Mouse (Mus musculus) adrenal gland, postnatal 25 days (tissue): ENCODE data around the gene Kcnk6. TPM values are rescaled to one million over a fixed set of nuclear protein-coding genes. Genes with fewer than 3 reads are reported as not detected.

Source experiments
- DNase-seq: peaks from one replicate; pipeline ENCODE4 v3.0.0; 2021; ENCODE audit warnings: mixed read lengths
- long read RNA-seq: library from polyadenylated mRNA; stranded (forward); transcript quantifications from one replicate; pipeline ENCODE4 v2.0.0, GENCODE M21; 2021
- total RNA-seq: library from RNA; stranded (reverse); gene quantifications from 2 replicates; pipeline ENCODE4 v1.2.3, GENCODE M21; 2021

Kcnk6 gene
- 1.1 and 1.6 TPM in 2 replicates for total RNA-seq
- long read RNA-seq, full-length matches to known transcripts, result 1 of 1 reads
- long read RNA-seq, partial matches to known transcripts, result 0 of 1 reads
- long read RNA-seq, other reads (novel, unspliced or antisense), result 0 of 1 reads

DNA sequence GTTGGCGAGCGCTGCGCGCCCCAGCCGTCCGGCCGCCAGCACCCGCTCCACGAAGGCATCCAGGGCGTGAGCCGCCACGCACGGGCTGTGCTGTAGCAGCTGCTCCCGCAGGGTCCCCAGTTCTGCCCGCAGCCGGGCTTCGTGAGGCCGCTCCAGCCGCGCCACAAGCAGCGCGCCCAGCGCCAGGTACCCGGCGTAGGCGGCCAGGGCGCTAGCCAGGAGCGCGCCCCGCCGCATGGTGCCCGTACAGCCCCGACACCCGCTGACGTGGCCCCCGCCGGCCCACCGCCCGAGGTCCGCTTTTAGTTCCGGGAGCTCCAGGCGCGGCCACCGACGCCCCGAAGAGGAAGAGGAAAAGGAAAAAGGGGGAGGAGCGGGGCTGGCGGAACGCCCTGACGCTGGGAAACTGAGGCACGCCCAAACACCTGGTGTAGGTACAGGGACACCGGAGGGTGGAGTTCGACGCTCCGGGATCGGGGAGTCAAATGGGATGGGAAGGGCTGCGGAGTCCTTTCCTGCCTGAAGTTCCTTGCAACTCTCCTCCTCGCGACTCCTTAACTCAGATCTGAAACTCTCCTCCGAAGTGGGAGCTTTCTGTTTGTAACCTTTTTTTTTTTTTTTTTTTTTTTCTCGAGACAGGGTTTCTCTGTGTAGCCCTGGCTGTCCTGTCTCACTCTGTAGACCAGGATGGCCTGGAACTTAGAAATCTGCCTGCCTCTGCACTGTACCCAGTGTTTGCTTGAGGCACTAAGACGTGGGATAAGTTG, at the start of gene Kcnk6:
Gene Kcnk6 (minus strand): TSS at position 269 of the 767 bp plus-strand sequence.
- DNase-seq, result peak; percentile 28

DNA sequence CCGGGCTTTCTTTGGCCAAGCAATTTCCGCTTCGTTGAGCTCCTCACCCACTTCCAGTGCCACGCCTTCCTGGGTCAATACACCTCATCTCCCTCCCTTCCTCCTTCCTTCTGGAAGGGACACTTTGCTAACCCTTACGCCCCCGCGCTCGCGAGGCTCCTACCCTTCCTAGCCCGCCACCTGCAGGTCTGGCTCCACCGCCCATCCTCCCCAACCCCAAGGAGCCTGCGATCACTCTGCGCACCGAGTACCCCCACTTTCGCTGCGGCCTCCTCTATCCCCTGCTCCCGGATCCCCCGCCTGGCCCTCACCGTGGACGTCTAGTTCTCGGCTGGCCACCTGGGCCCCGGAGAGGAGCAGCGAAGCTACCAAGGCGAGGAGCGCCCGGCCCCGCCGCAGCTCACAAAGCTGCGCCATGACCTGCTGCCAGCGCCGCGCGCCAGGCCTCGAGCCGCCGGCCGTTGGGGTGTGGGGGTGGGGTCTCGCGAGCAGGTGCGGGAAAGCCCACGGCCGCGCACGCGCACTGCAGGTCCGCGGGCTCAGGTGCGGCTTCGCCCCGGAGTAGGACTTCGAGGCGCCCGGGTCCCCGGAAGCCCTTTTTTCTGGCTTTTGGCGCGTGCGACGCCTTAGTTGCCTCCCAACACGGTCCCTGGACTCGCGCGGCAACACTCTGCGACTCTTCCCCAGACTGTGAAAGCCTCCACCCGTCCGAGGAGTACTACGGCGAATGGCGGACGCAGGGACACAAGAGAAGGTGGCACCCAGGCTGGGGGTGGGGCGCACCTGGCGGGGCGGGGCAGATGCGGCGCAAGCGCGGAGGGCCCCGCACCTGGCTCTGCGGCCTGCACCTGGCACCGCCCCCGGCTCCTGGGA, 49.1 kb upstream of the Kcnk6 start, which contains the start of gene Spint2:
Gene Spint2 (minus strand): TSS at position 712 of the 873 bp plus-strand sequence.
- peak; percentile 75 for DNase-seq

DNA sequence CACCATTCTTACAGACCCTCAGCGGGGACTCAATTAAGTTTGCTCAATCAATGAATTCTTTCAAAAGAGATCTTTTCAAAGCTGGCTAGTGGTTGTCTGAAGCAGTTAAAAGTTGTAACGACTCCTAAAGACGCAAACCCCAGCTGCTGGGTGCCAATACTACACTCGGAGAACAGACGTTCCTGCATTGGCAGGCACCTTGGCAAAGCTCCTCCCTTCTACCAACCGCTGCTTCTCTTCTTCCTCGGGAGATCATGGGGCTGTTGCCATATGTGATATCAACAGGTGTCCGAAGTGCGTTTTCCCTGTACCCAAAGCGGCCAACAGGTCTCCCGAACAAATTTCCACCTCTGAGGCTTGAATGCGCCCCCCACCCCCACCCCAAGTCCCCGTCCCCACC, 48.5 kb upstream of the Kcnk6 start:
- no peak for DNase-seq

DNA sequence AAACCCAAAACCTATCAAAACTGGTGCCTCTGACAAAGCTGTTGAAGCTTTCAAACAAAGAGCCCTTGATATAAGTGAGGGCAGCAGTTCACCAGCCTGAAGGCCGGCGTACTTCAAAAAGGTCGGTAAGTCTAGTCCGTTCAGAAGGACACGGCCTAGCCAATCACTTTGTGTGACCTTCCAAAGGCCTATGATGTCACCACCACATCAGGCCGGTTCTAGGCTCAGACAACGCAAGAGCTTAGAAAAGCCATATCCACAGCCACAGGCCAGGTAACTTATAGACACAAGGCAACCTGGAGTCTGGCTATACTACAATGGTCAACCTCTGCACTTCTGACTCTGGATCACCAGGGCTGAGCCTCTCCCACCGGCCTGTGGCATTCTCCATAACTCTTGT, 47.6 kb upstream of the Kcnk6 start:
- no peak for DNase-seq

GRCm38 (mm10) chr7:29279261-29279660, 46.9 kb upstream of the Kcnk6 start:
- DNase-seq, result no peak

DNA sequence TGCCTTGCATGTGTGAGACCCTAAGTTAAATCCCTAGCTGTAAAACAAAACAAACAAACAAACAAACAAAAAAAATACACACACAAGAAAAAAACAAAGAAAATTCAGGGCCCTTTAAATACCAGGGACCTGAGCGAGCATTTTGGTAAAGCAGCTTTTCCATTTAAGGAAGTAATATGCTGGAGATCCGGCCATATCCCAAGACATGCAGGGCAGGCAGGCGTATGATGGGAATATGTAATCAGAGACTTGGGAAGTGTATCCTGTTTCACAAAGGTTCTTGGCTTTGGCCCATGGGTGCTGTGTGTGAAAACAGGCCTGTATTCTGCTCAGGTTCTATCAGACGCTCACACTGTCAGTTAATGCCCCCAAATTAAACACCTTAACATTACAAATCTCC, 45.2 kb upstream of the Kcnk6 start:
- no peak for DNase-seq

GRCm38 (mm10) chr7:29276715-29277114, 44.4 kb upstream of the Kcnk6 start:
- no peak for DNase-seq

DNA sequence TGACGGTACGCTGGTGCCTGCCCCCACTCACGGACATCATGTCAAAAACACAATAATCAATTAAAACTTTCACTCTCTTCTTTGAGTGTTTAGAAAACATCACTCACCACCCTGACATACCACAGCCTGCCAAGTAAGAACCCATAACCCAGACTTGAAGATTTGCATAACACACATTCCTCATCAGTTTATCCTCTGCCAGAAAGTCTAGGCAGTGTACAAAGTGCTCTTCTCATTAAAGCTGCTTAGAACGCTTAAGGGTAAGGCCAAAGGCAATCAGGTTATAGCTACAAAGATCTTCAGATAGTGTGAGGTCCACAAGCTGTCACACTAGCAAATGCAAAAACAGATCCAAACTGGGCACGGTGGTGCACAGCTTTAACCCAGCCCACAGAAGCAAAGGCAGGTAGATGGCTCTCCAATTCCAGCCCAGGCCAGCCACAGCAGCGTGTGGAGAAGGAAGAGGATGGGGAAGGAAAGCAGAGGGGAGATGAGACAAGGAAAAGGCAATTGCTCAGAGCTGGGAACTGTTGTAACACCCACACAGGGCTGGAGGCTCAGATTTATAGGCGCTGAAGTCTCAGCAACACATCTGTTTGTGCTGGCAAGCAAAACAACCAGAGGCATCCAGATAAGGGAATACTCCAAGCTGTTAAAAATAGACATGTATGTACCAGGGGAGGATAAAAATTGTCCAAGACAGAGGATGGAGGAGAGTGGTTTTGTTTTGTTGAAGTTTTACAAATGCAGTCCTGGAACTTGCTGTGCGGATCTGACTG, 39.6 kb upstream of the Kcnk6 start:
- no peak for DNase-seq

DNA sequence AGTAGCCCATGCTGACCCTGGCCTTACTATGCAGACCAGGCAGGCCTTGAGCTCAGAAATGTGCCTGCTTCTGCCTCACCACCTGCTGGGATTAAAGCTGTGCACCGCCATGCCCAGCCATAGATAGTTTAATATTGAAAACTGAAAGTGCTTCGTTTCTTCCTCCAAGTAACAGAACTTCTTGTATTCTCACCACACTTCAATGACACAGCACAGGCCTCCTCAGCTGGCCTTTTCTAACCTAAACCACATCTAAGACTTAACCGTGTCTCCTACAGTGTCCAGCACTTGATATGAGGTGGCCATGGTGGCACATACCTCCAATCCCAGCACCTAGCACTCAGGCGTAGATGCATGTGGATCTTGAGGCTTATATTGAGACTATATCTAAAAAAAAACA, 38.1 kb upstream of the Kcnk6 start:
- no peak for DNase-seq

DNA sequence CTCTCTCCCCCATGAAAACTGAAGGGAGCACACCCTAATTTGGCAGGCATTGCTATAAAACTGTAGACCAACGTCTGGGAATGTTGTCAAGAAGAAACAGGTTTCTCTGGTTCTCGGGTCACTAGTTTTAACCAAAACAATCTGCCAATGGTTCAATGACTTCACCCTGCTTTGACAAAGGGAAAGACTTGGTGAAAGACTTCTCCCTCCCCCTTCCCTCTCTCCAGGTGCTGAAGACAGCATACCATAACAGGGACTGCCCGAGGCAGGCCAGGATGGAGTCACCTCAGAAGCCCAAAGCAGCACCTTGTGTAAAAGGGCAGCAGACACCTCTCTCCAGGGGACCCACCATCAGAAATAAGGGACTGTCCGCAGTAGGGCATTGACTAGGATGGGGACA, 34.6 kb upstream of the Kcnk6 start:
- DNase-seq, result no peak

GRCm38 (mm10) chr7:29265636-29266035, 33.3 kb upstream of the Kcnk6 start:
- no peak for DNase-seq

DNA sequence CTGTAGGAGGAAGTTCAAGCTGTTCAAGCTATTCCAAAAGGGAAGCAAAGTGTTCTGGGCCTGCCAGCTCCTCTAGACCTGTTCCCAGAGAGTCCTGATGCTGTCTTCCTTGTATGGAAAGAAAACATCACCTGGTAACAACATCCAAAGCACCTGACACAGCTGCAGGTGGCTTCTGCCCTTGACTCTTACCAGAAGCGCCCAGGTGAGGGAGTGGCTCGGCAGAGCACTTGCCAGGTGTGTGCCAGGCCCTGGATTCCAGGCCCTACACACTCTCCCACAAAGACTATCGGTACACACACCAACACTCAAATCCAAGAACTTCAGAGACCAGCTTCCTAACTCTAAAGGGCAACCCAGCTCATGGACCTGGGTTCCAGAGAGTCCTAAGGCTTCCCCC, 31.5 kb upstream of the Kcnk6 start:
- no peak for DNase-seq

DNA sequence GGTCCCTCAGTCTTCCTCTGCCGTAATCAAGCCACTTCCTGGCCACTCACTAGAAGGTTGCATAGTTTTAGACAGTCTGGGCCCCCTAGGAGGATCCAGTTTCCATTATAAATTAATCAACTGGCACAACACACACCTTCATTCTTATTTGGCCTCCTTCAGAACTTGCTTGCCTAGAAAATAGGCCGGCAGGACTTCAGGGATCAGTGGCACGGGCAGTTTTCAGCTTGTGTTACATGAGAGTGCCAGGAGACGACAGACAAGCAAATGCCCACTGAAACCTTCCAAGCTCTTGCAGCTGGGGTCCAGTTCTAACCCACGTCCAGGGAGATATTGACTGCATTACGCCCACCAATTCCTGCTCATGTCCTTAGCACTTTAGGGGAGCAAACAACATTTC, 29.8 kb upstream of the Kcnk6 start:
- no peak for DNase-seq

GRCm38 (mm10) chr7:29259781-29260730, 27.7 kb upstream of the Kcnk6 start:
- no peak for DNase-seq

DNA sequence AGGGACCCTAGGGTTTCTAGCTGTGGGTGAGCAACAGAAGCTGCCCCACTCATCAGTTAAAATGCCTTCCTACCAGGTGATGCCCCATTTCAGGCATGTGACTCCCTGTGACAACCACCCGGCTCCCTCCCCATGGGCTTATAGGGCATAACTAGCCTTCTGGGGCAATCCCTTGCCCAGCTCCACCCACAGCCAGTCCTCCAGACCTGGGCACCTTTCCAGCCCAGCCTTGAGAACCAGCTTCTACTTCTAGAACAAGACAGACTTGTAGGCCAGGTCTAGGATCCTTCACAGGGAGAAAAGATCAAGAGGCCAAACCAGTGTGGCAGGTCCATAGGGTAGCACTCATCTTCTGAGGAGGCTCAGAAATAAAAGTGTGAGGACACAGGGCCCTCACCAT, 25.1 kb upstream of the Kcnk6 start:
- DNase-seq, result peak; percentile 22

GRCm38 (mm10) chr7:29255875-29256274, 23.6 kb upstream of the Kcnk6 start:
- no peak for DNase-seq

GRCm38 (mm10) chr7:29253842-29254241, 21.5 kb upstream of the Kcnk6 start:
- no peak for DNase-seq

- DNase-seq, result no peak
Observed at GRCm38 (mm10) chr7:29251166-29251565, 18.9 kb upstream of the Kcnk6 start.

DNA sequence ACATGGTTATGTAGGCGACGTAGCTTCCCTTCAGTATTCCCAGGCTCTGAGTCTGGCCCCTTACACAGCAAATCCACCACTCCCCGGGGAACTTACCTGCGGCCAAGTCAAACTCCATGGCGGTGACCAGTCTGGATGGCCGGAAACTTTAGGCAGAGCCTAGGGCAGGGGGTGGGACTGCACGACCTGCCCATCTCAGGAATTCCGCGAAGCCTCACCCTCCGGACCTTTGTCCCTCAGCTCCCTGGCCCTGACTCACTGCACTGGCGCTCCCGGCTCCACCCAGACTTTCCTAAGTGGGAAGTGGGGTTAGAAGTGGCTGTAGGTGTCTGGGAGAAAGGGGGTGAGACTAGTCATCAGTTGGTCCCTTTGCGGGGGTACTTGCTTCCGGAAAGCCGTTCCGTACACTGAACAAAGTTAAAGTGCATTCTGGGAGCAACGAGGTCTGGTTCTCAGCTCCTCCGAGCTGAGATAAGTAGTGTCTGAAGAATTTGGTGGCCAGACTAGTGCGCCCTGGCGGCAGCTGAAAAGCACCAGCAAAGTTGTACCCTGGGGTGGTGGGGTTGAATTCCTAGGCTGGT, 16.0 kb upstream of the Kcnk6 start, which contains the start of gene 2200002D01Rik:
Gene 2200002D01Rik (minus strand): TSS at position 206 of the 581 bp plus-strand sequence.
- DNase-seq, result peak; percentile 46

- peak; percentile 10 for DNase-seq
Observed at GRCm38 (mm10) chr7:29247706-29248105, 15.4 kb upstream of the Kcnk6 start.

- peak; percentile 84 for DNase-seq
Observed at GRCm38 (mm10) chr7:29247314-29247700, 15.0 kb upstream of the Kcnk6 start.
